Mouse (Mus musculus): ENCODE measurements at regions not wholly inside any gene's neighbourhood (a gene's known extent, or its start where the extent isn't known, plus 50 kb on each side); places are given as distances from the start of the nearest gene placed in this dataset.

- intact Hi-C loops (cut with DNase I) = loop anchor here (5.0 kb wide), 1 partner anchor 98 kb away; no protein-coding TSS in a partner anchor
- TF ChIP-seq EP300 (IDR thresholded peaks at IDR 0.05; ENCODE audit: insufficient read depth, low read depth, low read length) (no peak), CTCF (IDR thresholded peaks at IDR 0.05) (no peak), POLR2A (IDR thresholded peaks at IDR 0.05; ENCODE audit: insufficient read depth, low read depth, low read length) (no peak)
- H3K27me3 ChIP-seq (ENCODE audit: control insufficient read depth, insufficient read depth, low read length) = no peaks in the 10 kb centered on the region
- no peaks in the 10 kb centered on the region for H3K4me1 ChIP-seq (ENCODE audit: control insufficient read depth, insufficient read depth, low read length)
- H3K9ac ChIP-seq (ENCODE audit: low read depth, low read length) = no peak overlapping the region
- no peaks in the 10 kb centered on the region for H3K79me2 ChIP-seq (replicated peaks; ENCODE audit: control insufficient read depth, insufficient read depth, low read length)
- no peak overlapping the region for H3K27ac ChIP-seq
- 76% methylated on average over 7 of the region's 7 CpGs for WGBS
- no peaks in the 10 kb centered on the region for H3K36me3 ChIP-seq (ENCODE audit: control insufficient read depth, insufficient read depth, low read length)
- no peak overlapping the region for H3K4me3 ChIP-seq
- DNase-seq = no peak
Observed at GRCm38 (mm10) chr4:106129327-106129726, 186.7 kb upstream of the Usp24 start.

GRCm38 (mm10) chr4:106129803-106130202 lies 186.2 kb upstream of the Usp24 start:
- intact Hi-C loops (cut with DNase I) = loop anchor here (5.0 kb wide), 1 partner anchor 97 kb away; no protein-coding TSS in a partner anchor
- H3K36me3 ChIP-seq (ENCODE audit: control insufficient read depth, insufficient read depth, low read length) = no peaks in the 10 kb centered on the region
- 93% methylated on average over 2 of the region's 2 CpGs for WGBS
- TF ChIP-seq EP300 (IDR thresholded peaks at IDR 0.05; ENCODE audit: insufficient read depth, low read depth, low read length) (no peak), POLR2A (IDR thresholded peaks at IDR 0.05; ENCODE audit: insufficient read depth, low read depth, low read length) (no peak), CTCF (IDR thresholded peaks at IDR 0.05) (no peak)
- H3K9ac ChIP-seq (ENCODE audit: low read depth, low read length) = no peak overlapping the region
- no peaks in the 10 kb centered on the region for H3K4me1 ChIP-seq (ENCODE audit: control insufficient read depth, insufficient read depth, low read length)
- no peaks in the 10 kb centered on the region for H3K79me2 ChIP-seq (replicated peaks; ENCODE audit: control insufficient read depth, insufficient read depth, low read length)
- no peaks in the 10 kb centered on the region for H3K27me3 ChIP-seq (ENCODE audit: control insufficient read depth, insufficient read depth, low read length)
- H3K4me3 ChIP-seq = no peak overlapping the region
- DNase-seq = no peak
- no peak overlapping the region for H3K27ac ChIP-seq

- TF ChIP-seq POLR2A (IDR thresholded peaks at IDR 0.05; ENCODE audit: insufficient read depth, low read depth, low read length) (no peak), CTCF (IDR thresholded peaks at IDR 0.05) (no peak), EP300 (IDR thresholded peaks at IDR 0.05; ENCODE audit: insufficient read depth, low read depth, low read length) (no peak)
- Histone ChIP-seq H3K9ac (ENCODE audit: low read depth, low read length) (no peak overlapping the region), H3K79me2 (replicated peaks; ENCODE audit: control insufficient read depth, insufficient read depth, low read length) (no peaks in the 10 kb centered on the region), H3K27ac (no peak overlapping the region), H3K4me1 (ENCODE audit: control insufficient read depth, insufficient read depth, low read length) (no peaks in the 10 kb centered on the region), H3K27me3 (ENCODE audit: control insufficient read depth, insufficient read depth, low read length) (no peaks in the 10 kb centered on the region), H3K4me3 (no peak overlapping the region), H3K36me3 (ENCODE audit: control insufficient read depth, insufficient read depth, low read length) (no peaks in the 10 kb centered on the region)
- WGBS = 72% methylated on average over 10 of the region's 10 CpGs
- intact Hi-C loops (cut with DNase I) = no loop called here
- DNase-seq = no peak
Observed at GRCm38 (mm10) chr4:106133746-106134730, 182.0 kb upstream of the Usp24 start.

GRCm38 (mm10) chr4:106142741-106143140 lies 173.3 kb upstream of the Usp24 start:
- Histone ChIP-seq H3K27ac (no peak overlapping the region), H3K36me3 (ENCODE audit: control insufficient read depth, insufficient read depth, low read length) (no peaks in the 10 kb centered on the region), H3K27me3 (ENCODE audit: control insufficient read depth, insufficient read depth, low read length) (no peaks in the 10 kb centered on the region), H3K9ac (ENCODE audit: low read depth, low read length) (no peak overlapping the region), H3K4me1 (ENCODE audit: control insufficient read depth, insufficient read depth, low read length) (no peaks in the 10 kb centered on the region), H3K79me2 (replicated peaks; ENCODE audit: control insufficient read depth, insufficient read depth, low read length) (no peaks in the 10 kb centered on the region), H3K4me3 (no peak overlapping the region)
- DNase-seq = no peak
- TF ChIP-seq CTCF (IDR thresholded peaks at IDR 0.05) (no peak), POLR2A (IDR thresholded peaks at IDR 0.05; ENCODE audit: insufficient read depth, low read depth, low read length) (no peak), EP300 (IDR thresholded peaks at IDR 0.05; ENCODE audit: insufficient read depth, low read depth, low read length) (no peak)
- intact Hi-C loops (cut with DNase I) = no loop called here
- WGBS = 83% methylated on average over 4 of the region's 4 CpGs

GRCm38 (mm10) chr4:106144351-106145116 lies 171.5 kb upstream of the Usp24 start:
- intact Hi-C loops (cut with DNase I) = no loop called here
- no peak overlapping the region for H3K27ac ChIP-seq
- 83% methylated on average over 7 of the region's 7 CpGs for WGBS

More at GRCm38 (mm10) chr4:106144351-106145116, 171.5 kb upstream of the Usp24 start:
- no peaks in the 10 kb centered on the region for H3K27me3 ChIP-seq (ENCODE audit: control insufficient read depth, insufficient read depth, low read length)
- H3K36me3 ChIP-seq (ENCODE audit: control insufficient read depth, insufficient read depth, low read length) = no peaks in the 10 kb centered on the region
- no peak for DNase-seq
- TF ChIP-seq EP300 (IDR thresholded peaks at IDR 0.05; ENCODE audit: insufficient read depth, low read depth, low read length) (no peak), POLR2A (IDR thresholded peaks at IDR 0.05; ENCODE audit: insufficient read depth, low read depth, low read length) (no peak), CTCF (IDR thresholded peaks at IDR 0.05) (no peak)
- no peak overlapping the region for H3K4me3 ChIP-seq
- H3K9ac ChIP-seq (ENCODE audit: low read depth, low read length) = no peak overlapping the region
- no peaks in the 10 kb centered on the region for H3K79me2 ChIP-seq (replicated peaks; ENCODE audit: control insufficient read depth, insufficient read depth, low read length)
- no peaks in the 10 kb centered on the region for H3K4me1 ChIP-seq (ENCODE audit: control insufficient read depth, insufficient read depth, low read length)
